Mouse (Mus musculus) forebrain, embryonic 12.5 days (tissue): ENCODE results near the gene Atp6v0d1. TPM values are rescaled to one million over a fixed set of nuclear protein-coding genes. Genes with fewer than 3 reads are reported as not detected.
A peak's percentile ranks its signal among the peaks of the same experiment; 100 is the strongest.
"Not testable (repeated sequence)": the region's sequence is repeated elsewhere in the genome, so short reads cannot be mapped to it uniquely, and the experiment has no call there.

ENCODE experiments used
- ATAC-seq: fragments of 200-750 bp; cut with Nextera tagmentation; 2 replicates; pipeline ENCODE4 v1.8.0; 2017; ENCODE audit warnings: moderate TSS enrichment; ENCODE audit not compliant: low FRiP score
- H3K27ac ChIP-seq: fragments of 300-500 bp; sonication (generic); 2 replicates; pipeline ENCODE4 v1.5.1; 2016; ENCODE audit warnings: mild to moderate bottlenecking
- H3K27me3 ChIP-seq: fragments of 300-500 bp; sonication (generic); 2 replicates; pipeline ENCODE4 v1.6.1; 2016; ENCODE audit warnings: mild to moderate bottlenecking
- H3K36me3 ChIP-seq: fragments of 300-500 bp; sonication (generic); replicated peaks from 2 replicates; pipeline ENCODE4 v1.6.1; 2016; ENCODE audit warnings: mild to moderate bottlenecking
- H3K4me1 ChIP-seq: fragments of 300-500 bp; sonication (generic); 2 replicates; pipeline ENCODE4 v1.6.1; 2016
- H3K4me2 ChIP-seq: fragments of 300-500 bp; sonication (generic); 2 replicates; pipeline ENCODE4 v1.6.1; 2016; ENCODE audit warnings: mild to moderate bottlenecking, moderate library complexity
- H3K4me3 ChIP-seq: fragments of 300-500 bp; sonication (generic); replicated peaks from 2 replicates; pipeline ENCODE4 v1.5.1; 2016; ENCODE audit warnings: mild to moderate bottlenecking
- H3K9ac ChIP-seq: fragments of 300-500 bp; sonication (generic); 2 replicates; pipeline ENCODE4 v1.6.1; 2016; ENCODE audit warnings: mild to moderate bottlenecking
- H3K9me3 ChIP-seq: fragments of 300-500 bp; sonication (generic); 2 replicates; pipeline ENCODE4 v1.6.1; 2016
- WGBS: fragments of 180-500 bp; shearing (Covaris S2); methylation state at CpG from one replicate; pipeline ENCODE4 v1.1.7; 2016; 5-methylcytosine and 5-hydroxymethylcytosine counted together
- polyA plus RNA-seq: library from polyadenylated mRNA; unstranded; fragments of >200 nt; fragmentation: Nextera tagmentation; extraction: Ambion mirVana; gene quantifications from 2 replicates; pipeline ENCODE4 v1.2.1, GENCODE M21; 2016

Atp6v0d1 gene
- polyA plus RNA-seq, 1 experiment from 2014 or later = 95.4 TPM

GRCm38 (mm10) chr8:105602540-105602939, 36.7 kb upstream of the Atp6v0d1 start:
- H3K36me3 ChIP-seq, H3K9ac ChIP-seq, H3K27ac ChIP-seq, H3K4me2 ChIP-seq, H3K27me3 ChIP-seq, H3K9me3 ChIP-seq, ATAC-seq, H3K4me3 ChIP-seq: not testable (repeated sequence)
- peaks cover 28% of the 10 kb centered on the region for H3K4me1 ChIP-seq
- 89% methylated on average over 3 of the region's 3 CpGs for WGBS

GRCm38 (mm10) chr8:105601301-105601700, 35.5 kb upstream of the Atp6v0d1 start:
- Histone ChIP-seq H3K27ac (no peak overlapping the region), H3K36me3 (no peaks in the 10 kb centered on the region), H3K4me2 (no peak overlapping the region), H3K27me3 (peaks cover 7% of the 10 kb centered on the region; the same call in 1 of the 2 replicates), H3K9me3 (no peaks in the 10 kb centered on the region), H3K4me3 (no peak overlapping the region), H3K9ac (no peak overlapping the region), H3K4me1 (peaks cover 20% of the 10 kb centered on the region)
- 76% methylated on average over 5 of the region's 5 CpGs for WGBS
- no peak for ATAC-seq

GRCm38 (mm10) chr8:105598777-105599176, 32.9 kb upstream of the Atp6v0d1 start:
- peaks cover 9% of the 10 kb centered on the region for H3K4me1 ChIP-seq
- no peak overlapping the region for H3K9ac ChIP-seq
- no peak overlapping the region for H3K27ac ChIP-seq
- peaks cover 18% of the 10 kb centered on the region; the same call in 1 of the 2 replicates for H3K27me3 ChIP-seq
- no peaks in the 10 kb centered on the region for H3K36me3 ChIP-seq
- ATAC-seq = no peak
- H3K4me2 ChIP-seq = no peak overlapping the region
- no peak overlapping the region for H3K4me3 ChIP-seq
- 85% methylated on average over 6 of the region's 6 CpGs for WGBS
- no peaks in the 10 kb centered on the region for H3K9me3 ChIP-seq

GRCm38 (mm10) chr8:105596362-105597034, 30.7 kb upstream of the Atp6v0d1 start:
- Histone ChIP-seq H3K9ac (no peak overlapping the region), H3K27me3 (peaks cover 18% of the 10 kb centered on the region; the same call in 1 of the 2 replicates), H3K36me3 (no peaks in the 10 kb centered on the region), H3K4me3 (no peak overlapping the region), H3K4me2 (peak overlapping the region; percentile 23; the same call in 1 of the 2 replicates), H3K4me1 (peaks cover 11% of the 10 kb centered on the region), H3K9me3 (no peaks in the 10 kb centered on the region), H3K27ac (no peak overlapping the region)
- 3% methylated on average over 14 of the region's 14 CpGs for WGBS
- ATAC-seq = peak; percentile 44; the same call in 1 of the 2 replicates

DNA sequence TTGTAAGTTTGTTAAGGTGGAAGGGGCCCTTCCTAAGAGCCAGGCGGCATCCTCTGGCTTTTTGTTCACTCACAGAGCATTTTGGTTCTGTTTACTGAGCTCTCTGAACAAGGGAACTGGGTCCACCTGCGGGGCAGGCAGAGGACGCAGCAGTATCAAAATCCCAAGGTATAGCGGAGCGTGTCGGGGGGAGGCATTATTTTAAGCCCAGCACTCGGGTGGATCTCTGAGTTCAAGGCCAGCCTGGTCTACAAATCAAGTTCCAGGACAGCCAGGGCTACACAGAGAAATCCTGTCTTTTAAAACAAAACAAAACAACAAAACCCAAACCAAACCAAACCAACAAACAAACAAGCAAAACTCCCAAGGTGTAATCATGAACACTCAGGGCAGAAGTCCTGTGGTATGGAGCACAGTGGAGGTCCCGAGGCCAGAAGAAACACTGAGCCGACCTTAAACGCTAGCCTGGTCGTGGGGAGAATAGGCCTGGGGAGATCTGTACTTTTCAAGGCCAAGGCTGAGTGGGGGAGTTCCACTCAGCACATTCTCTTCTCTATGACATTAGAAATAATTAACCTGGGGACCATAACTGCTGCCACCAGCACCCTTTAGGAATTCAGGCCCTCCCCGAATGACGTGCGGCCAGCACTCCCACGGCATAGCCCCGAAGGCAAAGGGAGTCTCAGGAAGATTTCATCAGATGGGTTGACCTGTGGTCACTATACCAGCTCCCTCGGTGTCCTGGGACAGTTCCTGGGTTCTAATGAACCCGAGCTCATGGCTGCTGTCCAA, 28.8 kb upstream of the Atp6v0d1 start:
- WGBS = 81% methylated on average over 18 of the region's 18 CpGs
- H3K9ac ChIP-seq = no peak overlapping the region

DNA sequence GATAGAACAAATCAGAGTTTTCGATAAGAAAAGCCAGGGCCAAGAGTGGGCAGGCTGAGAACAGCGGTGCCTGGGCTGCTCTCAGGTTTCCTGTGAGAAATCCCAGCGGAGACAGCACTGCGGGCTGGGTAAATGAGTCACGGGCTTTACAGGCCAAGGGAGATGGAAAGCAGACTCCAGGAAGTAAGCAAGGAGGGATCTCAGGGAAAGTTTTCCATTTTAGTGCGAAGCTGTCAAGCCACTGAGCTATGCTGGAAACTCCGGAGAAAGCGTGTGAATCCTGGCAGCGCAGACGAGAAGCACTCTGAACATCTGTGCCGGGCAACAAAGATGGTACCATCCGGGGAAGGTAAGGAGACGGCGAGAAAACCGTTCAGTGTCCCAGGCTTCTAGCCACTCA, 28.0 kb upstream of the Atp6v0d1 start:
- 30% methylated on average over 15 of the region's 15 CpGs for WGBS
- H3K4me2 ChIP-seq = no peak overlapping the region
- H3K9ac ChIP-seq = no peak overlapping the region
- no peaks in the 10 kb centered on the region for H3K9me3 ChIP-seq
- no peak overlapping the region for H3K4me3 ChIP-seq
- no peak for ATAC-seq
- H3K36me3 ChIP-seq = no peaks in the 10 kb centered on the region
- no peak overlapping the region for H3K27ac ChIP-seq
- H3K27me3 ChIP-seq = peaks cover 18% of the 10 kb centered on the region; the same call in 1 of the 2 replicates
- peaks cover 11% of the 10 kb centered on the region for H3K4me1 ChIP-seq

More for the DNA sequence above, 28.8 kb upstream of the Atp6v0d1 start:
- no peak overlapping the region for H3K4me2 ChIP-seq
- peaks cover 11% of the 10 kb centered on the region for H3K4me1 ChIP-seq
- no peak for ATAC-seq
- no peaks in the 10 kb centered on the region for H3K36me3 ChIP-seq
- H3K27ac ChIP-seq = no peak overlapping the region
- peaks cover 18% of the 10 kb centered on the region; the same call in 1 of the 2 replicates for H3K27me3 ChIP-seq
- no peak overlapping the region for H3K4me3 ChIP-seq
- H3K9me3 ChIP-seq = no peaks in the 10 kb centered on the region

DNA sequence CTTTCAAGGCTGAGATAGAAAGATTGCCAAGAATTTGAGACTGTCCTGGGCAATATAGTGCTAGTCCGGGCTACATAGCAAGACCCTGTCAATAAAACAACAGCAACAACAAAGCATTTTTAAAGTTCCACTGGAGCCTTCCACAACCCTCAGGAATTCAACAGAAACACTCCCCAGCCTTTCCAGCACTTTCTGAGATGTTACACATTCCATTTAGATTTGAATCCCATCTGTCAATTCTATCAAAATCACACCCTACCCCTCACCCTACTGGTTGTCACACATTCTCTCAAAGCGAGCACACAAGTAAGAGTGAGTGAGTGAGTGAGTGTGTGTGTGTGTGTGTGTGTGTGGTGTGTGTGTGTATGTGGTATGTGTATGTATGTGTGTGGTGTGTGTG, 26.6 kb upstream of the Atp6v0d1 start:
- Histone ChIP-seq H3K36me3 (no peaks in the 10 kb centered on the region), H3K27ac (no peak overlapping the region), H3K9ac (no peak overlapping the region), H3K27me3 (peaks cover 18% of the 10 kb centered on the region; the same call in 1 of the 2 replicates), H3K4me2 (no peak overlapping the region), H3K4me3 (no peak overlapping the region), H3K4me1 (peaks cover 11% of the 10 kb centered on the region), H3K9me3 (no peaks in the 10 kb centered on the region)
- WGBS = 86% methylated on average over 2 of the region's 2 CpGs
- no peak for ATAC-seq

DNA sequence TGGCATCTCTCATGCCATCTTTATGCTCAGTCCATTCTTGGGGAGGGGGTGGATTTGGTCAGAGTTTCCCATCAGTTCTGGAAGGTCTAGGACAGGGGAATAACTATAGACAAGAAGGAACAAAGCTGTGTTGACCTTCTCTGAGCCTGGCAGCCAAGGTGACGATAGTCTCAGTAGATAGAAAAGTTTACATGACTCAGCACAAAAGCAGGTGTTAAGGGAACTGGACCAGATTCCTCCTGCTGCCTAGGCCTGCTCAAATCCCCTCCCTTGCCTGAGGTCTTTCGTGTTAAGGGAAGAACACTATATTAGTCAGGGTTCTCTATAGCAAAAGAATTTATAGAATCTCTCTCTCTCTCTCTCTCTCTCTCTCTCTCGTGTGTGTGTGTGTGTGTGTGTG, 13.9 kb upstream of the Atp6v0d1 start:
- Histone ChIP-seq H3K27me3 (no peaks in the 10 kb centered on the region), H3K9ac (no peak overlapping the region), H3K4me1 (no peaks in the 10 kb centered on the region), H3K4me3 (no peak overlapping the region), H3K27ac (no peak overlapping the region), H3K4me2 (no peak overlapping the region), H3K9me3 (no peaks in the 10 kb centered on the region), H3K36me3 (no peaks in the 10 kb centered on the region)
- WGBS = 70% methylated on average over 3 of the region's 3 CpGs
- no peak for ATAC-seq

DNA sequence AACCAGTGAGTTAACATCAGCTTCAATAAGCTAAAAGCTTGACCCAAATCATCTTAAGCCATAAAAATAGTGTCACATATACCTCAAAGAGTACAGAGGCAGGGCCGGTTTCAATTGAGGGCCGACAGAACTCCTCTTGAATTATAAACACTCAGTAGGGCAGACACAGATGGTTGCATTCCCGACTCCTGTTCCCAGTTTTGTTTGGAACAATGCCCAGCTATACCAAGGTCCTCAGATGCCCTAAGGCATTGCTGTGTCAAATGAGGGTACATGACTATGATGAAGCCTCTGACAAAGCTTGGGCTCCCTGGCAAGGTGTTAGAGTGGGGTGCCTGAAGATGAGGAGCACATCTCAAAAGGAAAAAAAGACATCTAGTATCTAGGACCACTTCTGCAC, 9.7 kb upstream of the Atp6v0d1 start:
- no peak overlapping the region for H3K27ac ChIP-seq
- H3K9me3 ChIP-seq = no peaks in the 10 kb centered on the region
- H3K4me2 ChIP-seq = no peak overlapping the region
- H3K9ac ChIP-seq = no peak overlapping the region
- H3K4me3 ChIP-seq = no peak overlapping the region
- H3K4me1 ChIP-seq = no peaks in the 10 kb centered on the region
- WGBS = 72% methylated on average over 3 of the region's 3 CpGs
- ATAC-seq = no peak
- H3K36me3 ChIP-seq = no peaks in the 10 kb centered on the region
- no peaks in the 10 kb centered on the region for H3K27me3 ChIP-seq

DNA sequence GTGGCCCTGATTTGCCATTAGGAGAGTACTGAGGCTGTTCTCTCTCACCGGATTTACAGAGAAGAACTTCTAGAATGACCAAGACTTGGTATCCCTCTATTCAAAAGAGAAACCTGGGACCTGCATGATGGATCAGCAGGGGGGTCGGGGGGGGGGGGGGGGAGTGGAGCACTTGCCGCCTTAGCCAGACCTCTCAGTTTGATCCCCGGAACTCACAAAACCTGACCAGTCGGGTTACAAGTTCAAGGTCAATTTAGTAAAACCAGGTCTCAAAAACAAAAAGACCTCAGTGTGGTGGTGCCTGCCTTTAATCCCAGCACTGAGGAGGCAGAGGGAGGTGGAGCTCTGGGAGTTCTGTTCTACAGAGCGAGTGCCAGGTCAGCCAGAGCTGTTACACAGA, 8.9 kb upstream of the Atp6v0d1 start:
- Histone ChIP-seq H3K9ac (no peak overlapping the region), H3K27ac (no peak overlapping the region), H3K27me3 (no peaks in the 10 kb centered on the region), H3K36me3 (no peaks in the 10 kb centered on the region), H3K9me3 (no peaks in the 10 kb centered on the region), H3K4me2 (no peak overlapping the region), H3K4me1 (no peaks in the 10 kb centered on the region), H3K4me3 (no peak overlapping the region)
- WGBS = 57% methylated on average over 6 of the region's 6 CpGs
- ATAC-seq = no peak

DNA sequence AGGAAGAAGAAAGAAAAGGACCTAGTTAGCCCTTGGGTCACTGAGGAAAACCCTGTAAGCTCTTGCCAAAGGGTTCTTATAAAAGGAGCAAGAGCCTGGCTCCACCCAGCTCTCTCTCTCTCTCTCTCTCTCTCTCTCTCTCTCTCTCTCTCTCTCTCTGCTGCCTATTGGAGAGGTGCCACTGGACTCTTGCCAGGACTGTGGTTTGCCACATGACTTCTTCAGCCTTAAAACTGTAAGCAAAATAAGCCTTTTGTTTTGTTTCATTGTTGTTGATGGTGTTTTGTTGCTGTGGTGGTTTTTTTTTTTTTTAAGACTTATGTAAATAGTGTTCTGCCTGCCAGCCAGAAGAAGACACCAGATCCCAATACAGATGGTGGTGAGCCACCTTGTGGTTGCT, 7.6 kb upstream of the Atp6v0d1 start:
- H3K27ac ChIP-seq = no peak overlapping the region
- no peaks in the 10 kb centered on the region for H3K36me3 ChIP-seq
- no peak overlapping the region for H3K4me3 ChIP-seq
- no peak for ATAC-seq
- no peaks in the 10 kb centered on the region for H3K9me3 ChIP-seq
- H3K27me3 ChIP-seq = no peaks in the 10 kb centered on the region
- no peak overlapping the region for H3K4me2 ChIP-seq
- no peaks in the 10 kb centered on the region for H3K4me1 ChIP-seq
- no peak overlapping the region for H3K9ac ChIP-seq

DNA sequence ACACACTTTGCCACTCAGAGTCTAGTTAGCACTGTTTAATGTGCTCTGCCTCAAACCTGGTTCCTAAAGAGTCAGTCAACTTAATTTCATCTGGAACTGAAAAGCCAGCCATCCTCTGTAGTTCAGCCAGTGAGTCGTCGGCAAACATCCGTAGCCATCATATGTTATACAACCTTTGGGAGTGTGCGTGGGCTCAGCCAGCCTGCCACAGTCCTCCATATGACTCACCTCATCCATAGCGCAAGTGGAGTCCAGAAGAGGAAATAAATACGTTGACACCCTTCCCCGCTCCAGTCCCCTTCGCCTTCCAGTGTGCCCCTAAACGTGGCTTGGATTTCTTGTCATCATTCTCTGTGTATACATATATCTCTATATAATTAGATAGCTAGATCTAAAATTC, 6.0 kb upstream of the Atp6v0d1 start:
- Histone ChIP-seq H3K27me3 (no peaks in the 10 kb centered on the region), H3K27ac (no peak overlapping the region), H3K4me2 (no peak overlapping the region), H3K36me3 (no peaks in the 10 kb centered on the region), H3K4me3 (no peak overlapping the region), H3K9me3 (no peaks in the 10 kb centered on the region), H3K9ac (no peak overlapping the region), H3K4me1 (peaks cover 5% of the 10 kb centered on the region)
- WGBS = 93% methylated on average over 9 of the region's 9 CpGs
- no peak for ATAC-seq
